Mouse (Mus musculus) MEL (cell line): Measurements from ENCODE around the gene Spem2.

Experiments used
- BHLHE40 ChIP-seq: IDR thresholded peaks from 2 replicates; pipeline ENCODE4 v1.6.1; 2012; ENCODE audit warnings: low read depth, mild to moderate bottlenecking, inconsistent platforms, low read length, improper control_type of control experiment, borderline replicate concordance
- CTCF ChIP-seq, 3 experiments: IDR thresholded peaks in 2 of 3; conservative IDR thresholded peaks in 1 of 3; 2 replicates each; pipeline ENCODE4 v1.5.1; 2011 to 2012; ENCODE audit warnings: low read length in 3 of 3, low read depth in 2 of 3, mild to moderate bottlenecking in 2 of 3, improper control_type of control experiment in 1 of 3, inconsistent platforms in 1 of 3, mixed read lengths in 1 of 3, moderate library complexity in 1 of 3; ENCODE audit not compliant: control insufficient read depth in 1 of 3, insufficient read depth in 1 of 3, poor library complexity in 1 of 3, severe bottlenecking in 1 of 3
- EP300 ChIP-seq, 2 experiments: IDR thresholded peaks; 2 replicates each; pipeline ENCODE4 v1.6.1; 2011; ENCODE audit warnings: improper control_type of control experiment in 2 of 2, low read length in 2 of 2, low read depth in 1 of 2, mild to moderate bottlenecking in 1 of 2
- MAZ ChIP-seq: IDR thresholded peaks from 2 replicates; pipeline ENCODE4 v1.6.1; 2012; ENCODE audit warnings: low read depth, mild to moderate bottlenecking, inconsistent platforms, low read length, improper control_type of control experiment
- NELFE ChIP-seq: IDR thresholded peaks from 2 replicates; pipeline ENCODE4 v1.6.1; 2011; ENCODE audit warnings: low read depth, low read length, improper control_type of control experiment
- POLR2A ChIP-seq, 2 experiments: IDR thresholded peaks; 2 replicates each; pipeline ENCODE4 v1.6.1; 2011 to 2012; ENCODE audit warnings: low read length in 2 of 2, mild to moderate bottlenecking in 2 of 2, control low read depth in 1 of 2, improper control_type of control experiment in 1 of 2, low read depth in 1 of 2, moderate library complexity in 1 of 2; ENCODE audit not compliant: control insufficient read depth in 1 of 2, insufficient read depth in 1 of 2, poor library complexity in 1 of 2
- POLR2AphosphoS5 ChIP-seq: IDR thresholded peaks from 2 replicates; pipeline ENCODE4 v1.6.1; 2012; ENCODE audit warnings: low read depth, borderline replicate concordance, mild to moderate bottlenecking, inconsistent platforms, low read length, moderate library complexity, mixed read lengths
- RAD21 ChIP-seq: IDR thresholded peaks from 2 replicates; pipeline ENCODE4 v1.6.1; 2011; ENCODE audit warnings: mild to moderate bottlenecking, low read depth, low read length, improper control_type of control experiment
- TBP ChIP-seq: IDR thresholded peaks from 2 replicates; pipeline ENCODE4 v1.8.0; 2011; ENCODE audit warnings: low read depth, low read length, improper control_type of control experiment
- UBTF ChIP-seq: IDR thresholded peaks from 2 replicates; pipeline ENCODE4 v1.6.1; 2012; ENCODE audit warnings: low read depth, mild to moderate bottlenecking, inconsistent platforms, low read length, improper control_type of control experiment, moderate library complexity, borderline replicate concordance; ENCODE audit not compliant: insufficient read depth
- ZC3H11A ChIP-seq: IDR thresholded peaks from 2 replicates; pipeline ENCODE4 v1.6.1; 2012; ENCODE audit warnings: low read depth, mild to moderate bottlenecking, inconsistent platforms, low read length, improper control_type of control experiment

DNA sequence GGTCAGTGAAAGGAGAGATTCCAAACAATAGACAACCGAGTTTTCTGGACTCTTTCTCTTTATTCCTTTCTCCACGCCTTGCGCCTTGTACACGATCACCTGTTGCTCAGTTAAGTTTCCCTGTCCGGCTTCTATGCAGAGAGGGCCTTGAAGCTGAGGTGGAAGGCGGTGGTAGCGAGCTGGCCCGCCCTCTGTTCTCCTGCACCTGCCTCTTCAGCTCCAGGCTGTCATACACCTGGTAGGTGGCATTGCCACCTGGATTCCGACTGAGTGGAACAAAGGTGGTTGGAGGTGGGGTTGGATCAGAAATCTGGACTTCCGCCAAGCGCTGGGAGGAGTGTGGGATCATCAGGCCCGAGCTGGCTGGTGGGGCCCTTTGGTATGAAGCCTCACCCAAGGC is 1.7 kb downstream of the Spem2 start:
- TF ChIP-seq BHLHE40 (no peak), ZC3H11A (no peak), EP300 (IDR thresholded peaks at IDR 0.05; ENCODE audit: low read depth in 1 of 2, low read length in 2 of 2) (no peak), TBP (no peak), POLR2A (IDR thresholded peaks at IDR 0.05; ENCODE audit: control insufficient read depth in 1 of 2, insufficient read depth in 1 of 2, low read depth in 1 of 2, low read length in 2 of 2, poor library complexity in 1 of 2) (no peak), CTCF (IDR thresholded peaks at IDR 0.05 in 2 of 3, conservative IDR thresholded peaks at IDR 0.05 in 1 of 3; ENCODE audit: control insufficient read depth in 1 of 3, insufficient read depth in 1 of 3, low read depth in 2 of 3, low read length in 3 of 3, poor library complexity in 1 of 3, severe bottlenecking in 1 of 3) (no peak), RAD21 (no peak), MAZ (no peak), NELFE (no peak), UBTF (no peak), POLR2AphosphoS5 (no peak)
